Mouse (Mus musculus) neural tube, embryonic 11.5 days (tissue): ENCODE measurements around the gene 2900026A02Rik. TPM values are rescaled to one million over a fixed set of nuclear protein-coding genes. Genes with fewer than 3 reads are reported as not detected.

ENCODE experiments used
- ATAC-seq: fragments of 200-750 bp; cut with Nextera tagmentation; 2 replicates; pipeline ENCODE4 v1.8.0; 2017; ENCODE audit warnings: moderate number of reproducible peaks, mild to moderate bottlenecking, moderate TSS enrichment, moderate library complexity; ENCODE audit not compliant: insufficient read depth, low FRiP score, low TSS enrichment
- DNase-seq: peaks from one replicate; pipeline ENCODE4 v3.0.0-alpha.2; 2015; ENCODE audit warnings: low spot score
- H3K27ac ChIP-seq: fragments of 300-500 bp; sonication (generic); 2 replicates; pipeline ENCODE4 v1.5.1; 2014; ENCODE audit warnings: low read depth, mild to moderate bottlenecking, low read length
- H3K27me3 ChIP-seq: fragments of 300-500 bp; sonication (generic); 2 replicates; pipeline ENCODE4 v1.6.1; 2014; ENCODE audit warnings: mild to moderate bottlenecking, low read length, mixed read lengths; ENCODE audit not compliant: control insufficient read depth, insufficient read depth
- H3K36me3 ChIP-seq: fragments of 300-500 bp; sonication (generic); 2 replicates; pipeline ENCODE4 v1.6.1; 2014; ENCODE audit warnings: mild to moderate bottlenecking, low read length, moderate library complexity, mixed read lengths; ENCODE audit not compliant: control insufficient read depth, insufficient read depth
- H3K4me1 ChIP-seq: fragments of 300-500 bp; sonication (generic); 2 replicates; pipeline ENCODE4 v1.6.1; 2014; ENCODE audit warnings: low read length, mixed read lengths; ENCODE audit not compliant: control insufficient read depth, insufficient read depth
- H3K4me2 ChIP-seq: fragments of 300-500 bp; sonication (generic); 2 replicates; pipeline ENCODE4 v1.6.1; 2014; ENCODE audit warnings: low read depth, mild to moderate bottlenecking, moderate library complexity
- H3K4me3 ChIP-seq: fragments of 300-500 bp; sonication (generic); 2 replicates; pipeline ENCODE4 v1.5.1; 2014; ENCODE audit warnings: low read depth, low read length
- H3K9ac ChIP-seq: fragments of 300-500 bp; sonication (generic); 2 replicates; pipeline ENCODE4 v1.6.1; 2014; ENCODE audit warnings: mild to moderate bottlenecking, low read length
- H3K9me3 ChIP-seq: fragments of 300-500 bp; sonication (generic); 2 replicates; pipeline ENCODE4 v1.6.1; 2016; ENCODE audit warnings: low read length; ENCODE audit not compliant: control insufficient read depth
- WGBS: fragments of 180-500 bp; shearing (Covaris S2); extraction: QIAGEN DNeasy Blood & Tissue Kit; methylation state at CpG from one replicate; pipeline ENCODE4 v1.1.7; 2014; 5-methylcytosine and 5-hydroxymethylcytosine counted together
- polyA plus RNA-seq: library from polyadenylated mRNA; unstranded; fragments of >200 nt; fragmentation: Nextera tagmentation; extraction: Ambion mirVana; gene quantifications from 2 replicates; pipeline ENCODE4 v1.2.1, GENCODE M21; 2014

2900026A02Rik gene
- polyA plus RNA-seq, 1 experiment from 2014 or later: 1.3 TPM

DNA sequence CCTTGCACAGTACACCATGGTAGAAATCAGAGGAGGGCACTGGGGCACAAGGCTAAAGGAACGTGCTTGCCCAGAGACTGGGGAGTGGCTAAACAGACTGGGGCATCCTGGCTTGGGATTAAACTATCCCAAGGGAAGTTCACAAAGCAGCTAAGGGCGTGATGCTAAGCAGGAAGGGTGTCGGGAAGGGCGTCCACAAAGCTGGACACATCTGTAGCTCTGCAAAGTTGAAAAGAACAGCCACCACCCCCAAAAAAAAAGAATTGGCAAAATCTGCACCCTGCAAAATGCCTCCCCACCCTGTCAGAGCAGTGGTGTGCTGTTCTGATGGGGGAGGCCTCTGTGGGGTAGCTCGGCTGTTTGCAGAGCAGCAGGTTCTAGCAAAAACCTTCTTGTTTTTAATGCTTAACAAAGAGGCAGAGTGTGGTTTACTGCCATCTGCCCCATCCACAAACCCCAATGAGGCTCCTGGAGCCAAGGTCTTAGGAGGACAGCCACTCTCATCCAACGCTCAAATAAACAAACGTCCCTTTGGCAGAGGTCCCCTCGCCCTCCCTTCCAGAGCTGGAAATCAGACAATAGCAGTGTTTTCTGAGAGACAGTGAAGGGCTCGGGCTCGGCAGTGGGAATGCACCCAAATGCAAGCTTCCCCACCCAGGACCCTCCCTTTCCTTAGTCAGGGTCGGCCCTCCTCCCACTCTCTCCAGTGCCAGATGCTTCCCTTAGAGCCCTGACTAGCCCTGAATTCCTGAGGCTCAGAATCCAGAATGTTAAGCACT is 12.2 kb downstream of the 2900026A02Rik start:
- no peak overlapping the region for H3K4me3 ChIP-seq
- 51% methylated on average over 11 of the region's 11 CpGs for WGBS
- no peaks in the 10 kb centered on the region for H3K9me3 ChIP-seq
- H3K4me2 ChIP-seq: no peak overlapping the region
- no peak for ATAC-seq
- no peak for DNase-seq
- H3K9ac ChIP-seq: no peak overlapping the region
- H3K27me3 ChIP-seq: no peaks in the 10 kb centered on the region
- H3K27ac ChIP-seq: 0 out of 2 replicates have a peak overlapping the region, but pooled peaks have one; percentile 14
- H3K36me3 ChIP-seq: no peaks in the 10 kb centered on the region
- peaks cover 5% of the 10 kb centered on the region; the same call in 1 of the 2 replicates for H3K4me1 ChIP-seq

DNA sequence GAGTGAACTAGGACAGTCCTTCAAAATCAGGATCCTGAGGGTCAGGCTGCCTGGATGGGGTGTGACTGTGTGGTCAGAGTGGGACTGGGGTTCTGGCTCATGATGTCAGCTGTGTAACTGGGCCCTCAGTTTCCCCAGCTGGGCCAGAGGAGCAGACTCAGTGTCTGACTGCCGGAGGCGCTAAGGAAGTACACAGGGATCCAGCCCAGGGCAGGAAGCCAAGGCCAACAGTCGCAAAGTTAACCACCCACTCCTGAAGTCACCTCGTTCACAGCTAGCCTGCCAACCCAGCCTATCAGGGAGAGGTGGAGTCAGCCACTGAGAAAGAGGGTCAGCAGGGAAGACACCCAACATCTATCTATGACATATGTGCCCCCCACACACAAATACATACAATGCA is 13.0 kb downstream of the 2900026A02Rik start:
- 89% methylated on average over 4 of the region's 4 CpGs for WGBS
- Histone ChIP-seq H3K27ac (no peak overlapping the region), H3K9ac (no peak overlapping the region), H3K36me3 (no peaks in the 10 kb centered on the region), H3K9me3 (no peaks in the 10 kb centered on the region), H3K4me3 (no peak overlapping the region), H3K4me1 (peaks cover 5% of the 10 kb centered on the region; the same call in 1 of the 2 replicates), H3K4me2 (no peak overlapping the region), H3K27me3 (no peaks in the 10 kb centered on the region)
- ATAC-seq (no peak), DNase-seq (no peak)

DNA sequence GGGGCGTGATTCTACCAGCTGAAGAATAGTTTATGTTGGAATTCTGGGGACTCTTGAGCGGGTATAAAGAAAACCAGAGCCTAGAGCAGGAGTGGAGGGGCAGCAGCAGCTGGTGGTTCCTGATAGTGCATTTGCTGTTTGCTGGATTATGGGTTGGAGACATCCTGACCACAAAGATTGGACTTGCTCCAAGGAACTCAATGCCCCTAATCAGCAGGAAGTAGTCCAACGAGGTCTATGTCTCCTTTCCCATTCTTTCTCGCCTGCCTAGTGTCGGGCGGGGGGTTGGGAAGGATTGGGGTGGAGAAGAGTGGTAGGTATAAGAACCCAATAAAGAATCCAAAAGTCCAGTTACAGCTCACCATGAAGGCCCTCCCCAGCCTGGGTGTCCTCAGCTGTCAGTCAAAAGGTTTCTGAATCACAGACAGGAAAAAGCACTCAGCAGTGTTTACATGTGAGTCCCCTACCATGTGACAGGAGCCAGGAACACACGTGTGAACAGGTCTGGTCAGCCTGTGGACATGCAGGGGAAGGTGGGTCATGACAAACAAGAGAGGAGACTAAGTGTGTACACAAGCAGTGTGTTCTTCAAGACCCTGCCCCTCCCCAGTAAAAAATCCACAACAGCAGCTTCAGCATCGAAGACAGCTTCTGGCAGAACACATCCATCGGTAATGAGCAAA is 14.2 kb downstream of the 2900026A02Rik start:
- Histone ChIP-seq H3K9me3 (no peaks in the 10 kb centered on the region), H3K36me3 (no peaks in the 10 kb centered on the region), H3K9ac (no peak overlapping the region), H3K4me3 (no peak overlapping the region), H3K4me2 (no peak overlapping the region), H3K4me1 (peaks cover 5% of the 10 kb centered on the region; the same call in 1 of the 2 replicates), H3K27me3 (no peaks in the 10 kb centered on the region), H3K27ac (no peak overlapping the region)
- ATAC-seq (no peak), DNase-seq (no peak)
- 73% methylated on average over 9 of the region's 9 CpGs for WGBS

DNA sequence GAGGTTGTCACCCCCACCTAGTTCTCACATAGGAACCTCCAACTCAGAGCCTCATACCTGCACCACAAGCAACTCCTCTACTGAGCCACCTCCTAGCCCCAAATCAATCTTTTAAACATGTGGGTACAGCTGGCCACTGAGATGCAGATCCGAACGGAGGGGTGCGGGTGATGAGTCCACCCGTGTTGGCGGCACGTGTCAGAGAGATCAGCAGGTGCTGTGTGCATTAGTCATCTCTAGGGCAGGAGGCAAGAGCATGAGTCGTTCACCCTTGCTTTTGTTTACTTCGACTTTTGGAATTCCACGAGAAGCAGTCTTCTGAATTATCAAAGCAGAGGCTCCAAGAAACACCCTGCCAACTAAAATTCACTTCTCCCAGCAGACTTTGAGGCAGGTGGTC is 16.8 kb downstream of the 2900026A02Rik start:
- no peak overlapping the region for H3K9ac ChIP-seq
- no peaks in the 10 kb centered on the region for H3K27me3 ChIP-seq
- ATAC-seq (no peak), DNase-seq (no peak)
- H3K9me3 ChIP-seq: no peaks in the 10 kb centered on the region
- H3K36me3 ChIP-seq: no peaks in the 10 kb centered on the region
- peaks cover 1% of the 10 kb centered on the region; the same call in 1 of the 2 replicates for H3K4me1 ChIP-seq
- H3K27ac ChIP-seq: no peak overlapping the region
- no peak overlapping the region for H3K4me3 ChIP-seq
- H3K4me2 ChIP-seq: no peak overlapping the region
- WGBS: 91% methylated on average over 9 of the region's 9 CpGs

DNA sequence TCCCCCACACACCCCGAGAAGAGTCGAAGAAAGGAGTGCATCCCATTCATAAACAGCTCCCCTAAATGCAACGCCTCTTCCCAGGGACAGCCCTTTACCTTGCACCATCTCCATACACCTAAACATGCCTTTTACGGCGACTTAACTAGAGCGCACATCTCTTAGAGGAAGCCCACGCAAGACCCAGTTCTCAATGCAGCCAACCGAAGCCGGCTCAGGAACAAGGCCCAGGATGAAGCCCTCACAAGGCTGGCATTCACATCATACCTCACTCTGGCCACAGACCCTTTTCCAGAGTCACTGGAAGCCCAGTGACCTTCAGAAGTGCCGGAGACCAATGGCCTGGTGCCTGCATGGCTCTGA is 21.3 kb downstream of the 2900026A02Rik start:
- no peak overlapping the region for H3K4me3 ChIP-seq
- 87% methylated on average over 10 of the region's 10 CpGs for WGBS
- H3K9me3 ChIP-seq: no peaks in the 10 kb centered on the region
- H3K27me3 ChIP-seq: no peaks in the 10 kb centered on the region
- no peak overlapping the region for H3K4me2 ChIP-seq
- DNase-seq: no peak
- no peak overlapping the region for H3K27ac ChIP-seq
- H3K36me3 ChIP-seq: no peaks in the 10 kb centered on the region
- no peak for ATAC-seq
- H3K9ac ChIP-seq: no peak overlapping the region
- no peaks in the 10 kb centered on the region for H3K4me1 ChIP-seq

DNA sequence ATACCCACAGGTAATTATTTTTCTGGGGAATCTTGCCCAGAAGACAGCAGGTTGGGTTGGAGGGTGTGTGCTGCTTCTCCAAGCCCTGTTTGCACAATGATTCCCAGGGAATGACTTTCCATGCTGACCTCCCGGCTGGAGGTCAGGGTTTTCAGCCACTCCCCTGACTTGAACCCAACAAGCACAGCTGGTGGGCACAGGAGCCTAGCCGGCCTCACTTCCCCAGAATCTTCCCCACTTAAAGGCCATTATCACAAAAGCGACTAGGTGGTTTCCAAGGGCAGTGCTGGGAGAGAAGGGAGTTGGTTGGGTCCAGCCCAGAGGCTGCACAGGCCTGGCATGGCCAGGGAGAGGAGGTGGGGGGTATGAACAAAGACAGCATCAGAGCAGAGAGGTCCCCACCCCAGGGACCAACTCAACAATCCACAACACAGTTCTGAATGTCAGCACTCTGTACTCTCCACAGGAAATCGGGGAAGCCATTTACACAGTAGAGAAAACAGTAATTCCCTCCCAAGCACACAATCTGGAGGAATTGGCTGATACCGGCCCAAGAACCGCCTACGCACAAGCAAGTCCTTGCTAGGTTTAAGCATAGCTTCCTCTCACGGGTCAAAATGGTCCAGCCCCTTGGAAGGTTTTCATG is 21.8 kb downstream of the 2900026A02Rik start:
- ATAC-seq (no peak), DNase-seq (no peak)
- Histone ChIP-seq H3K4me2 (no peak overlapping the region), H3K36me3 (no peaks in the 10 kb centered on the region), H3K9ac (no peak overlapping the region), H3K4me1 (no peaks in the 10 kb centered on the region), H3K27me3 (no peaks in the 10 kb centered on the region), H3K9me3 (no peaks in the 10 kb centered on the region), H3K4me3 (no peak overlapping the region), H3K27ac (no peak overlapping the region)
- WGBS: 42% methylated on average over 8 of the region's 8 CpGs

DNA sequence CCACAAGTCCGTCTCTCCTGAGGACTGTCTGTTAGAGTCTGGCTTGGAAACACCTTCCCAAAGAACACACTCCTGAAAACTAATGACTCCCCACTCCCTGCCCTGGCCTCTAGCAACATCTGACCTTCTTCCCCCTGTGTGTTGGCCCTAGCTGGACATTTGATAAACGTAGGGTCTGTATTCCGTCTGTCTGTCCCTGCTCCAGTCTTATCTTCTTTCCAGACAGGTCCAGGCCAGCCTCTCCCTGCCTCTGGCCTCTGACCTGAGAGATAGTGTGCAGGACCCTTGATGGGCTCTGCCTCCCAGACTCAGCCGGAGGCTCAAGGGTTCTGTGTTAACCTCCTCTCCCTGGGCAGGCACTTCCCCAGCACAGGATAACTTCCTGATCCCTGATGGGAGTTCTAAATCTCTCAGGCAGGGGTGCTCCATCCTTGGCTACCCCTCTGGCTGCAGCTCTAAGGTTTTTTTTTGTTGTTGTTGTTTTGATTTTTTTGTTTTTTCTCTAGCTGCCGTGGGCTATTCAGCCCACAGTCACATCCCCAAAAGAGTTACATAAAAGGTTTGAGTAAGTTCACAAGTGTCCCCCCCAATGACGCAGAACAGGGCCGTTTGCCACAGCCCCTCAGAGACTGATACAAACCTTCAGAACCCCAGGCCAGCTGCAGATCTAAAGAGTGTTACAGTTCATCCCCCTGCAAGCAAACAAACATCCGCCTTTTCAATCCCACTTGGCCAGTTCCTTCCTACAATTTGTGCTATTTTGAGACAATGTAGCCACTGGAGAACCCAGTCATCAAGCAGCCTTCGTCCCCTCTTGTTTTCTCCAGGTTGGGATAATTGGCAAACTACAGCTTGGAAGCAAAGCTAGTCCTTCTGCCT is 23.9 kb downstream of the 2900026A02Rik start:
- WGBS: 48% methylated on average over 9 of the region's 9 CpGs
- no peaks in the 10 kb centered on the region for H3K9me3 ChIP-seq
- H3K27me3 ChIP-seq: no peaks in the 10 kb centered on the region
- no peaks in the 10 kb centered on the region for H3K4me1 ChIP-seq
- H3K9ac ChIP-seq: no peak overlapping the region
- DNase-seq (no peak), ATAC-seq (no peak)
- no peak overlapping the region for H3K4me2 ChIP-seq
- no peak overlapping the region for H3K4me3 ChIP-seq
- H3K27ac ChIP-seq: peak overlapping the region; percentile 23; the same call in 1 of the 2 replicates
- no peaks in the 10 kb centered on the region for H3K36me3 ChIP-seq

DNA sequence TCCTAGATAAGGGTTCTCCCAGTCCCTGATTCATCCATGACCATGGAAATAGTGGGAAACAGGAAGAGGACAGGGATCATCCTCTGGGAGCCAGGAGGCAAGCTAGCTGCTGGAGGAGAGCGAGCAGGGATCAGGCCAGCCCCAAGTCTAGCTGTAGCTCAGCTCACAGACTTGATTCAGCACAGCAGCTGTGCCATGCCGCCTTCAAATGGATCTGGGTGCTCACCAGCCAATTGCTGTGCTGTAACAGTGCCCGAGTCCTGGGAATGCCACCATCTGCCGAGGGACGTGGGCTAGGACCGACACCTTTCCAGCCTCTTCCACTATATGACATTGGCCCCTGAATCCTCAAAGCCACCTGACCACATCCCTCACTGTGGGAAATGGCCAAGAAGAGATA is 25.1 kb downstream of the 2900026A02Rik start:
- ATAC-seq (no peak), DNase-seq (no peak)
- no peaks in the 10 kb centered on the region for H3K27me3 ChIP-seq
- H3K27ac ChIP-seq: no peak overlapping the region
- H3K9ac ChIP-seq: no peak overlapping the region
- no peaks in the 10 kb centered on the region for H3K36me3 ChIP-seq
- no peaks in the 10 kb centered on the region for H3K9me3 ChIP-seq
- no peak overlapping the region for H3K4me3 ChIP-seq
- WGBS: 90% methylated on average over 6 of the region's 6 CpGs
- H3K4me2 ChIP-seq: no peak overlapping the region
- no peaks in the 10 kb centered on the region for H3K4me1 ChIP-seq
